10 mouse cellular contexts compared by ENCODE assay signal in the genomic region with DNA sequence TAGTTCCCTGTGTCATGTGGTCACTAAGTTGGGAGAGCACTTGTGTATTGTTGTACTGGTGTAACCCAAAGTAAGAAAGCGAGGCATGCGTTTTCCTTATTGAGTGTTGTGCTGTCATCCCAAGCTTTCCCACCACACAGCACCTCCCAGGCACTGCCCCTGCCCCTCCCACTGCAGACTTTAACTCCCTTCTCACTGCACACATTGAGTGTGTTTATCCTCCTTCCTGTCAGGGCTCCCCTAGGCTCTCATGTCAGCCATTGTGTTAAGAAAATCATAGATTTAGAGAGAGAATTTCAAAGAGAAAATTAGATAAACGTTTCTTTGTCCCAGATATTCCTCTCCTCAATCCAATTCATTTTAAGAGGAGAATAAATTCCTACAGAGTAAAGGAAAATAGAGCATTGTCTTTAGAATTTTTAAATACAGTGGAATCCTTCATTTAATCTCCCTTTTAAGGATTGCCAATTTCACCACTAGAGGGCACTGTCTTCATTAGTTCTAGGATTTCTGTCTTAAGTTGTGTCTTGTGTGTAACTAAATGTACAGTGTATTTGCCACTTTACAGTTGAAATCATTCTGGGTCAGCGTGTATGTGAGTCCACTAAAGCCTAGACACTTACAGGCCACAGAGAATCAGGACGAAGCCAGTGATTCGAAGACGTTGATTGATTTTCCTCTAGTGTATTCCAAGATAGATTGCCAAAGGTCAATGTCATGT. TPM values are rescaled to one million over a fixed set of nuclear protein-coding genes. Genes with fewer than 3 reads are reported as not detected.
DNase-seq lines count a peak whose midpoint lies in the region; ATAC-seq lines count a peak whose summit lies in the region.
"Had no signal": no experiment of that assay in that cellular context is flagged by ENCODE, and none has a peak within 500 bp of the region (broad histone marks: within the 10 kb centered on the region; RNA-seq: fewer than 3 reads in every experiment).

No protein-coding gene starts in this region.

- ATAC-seq in inflammation-experienced regulatory T-cells, adult 6 months: no peak

- DNase-seq in adrenal gland, postnatal 10 days: peak; percentile 32
- no peak for DNase-seq in adrenal gland, postnatal 25 days
- peak; percentile 79 for DNase-seq in layer of hippocampus, adult 9-10 months (ENCODE audit: low spot score)
- no peak for DNase-seq in layer of hippocampus, adult 9-11 months
- peak; percentile 88 for DNase-seq in brain, adult 2 months (ENCODE audit: low read depth, low spot score)
- DNase-seq in kidney, postnatal 14 days: peak; percentile 47
- peak; percentile 2 for DNase-seq in testis, postnatal 14 days (ENCODE audit: low spot score)

RNA-seq across cellular contexts. Expression of a gene that starts 16.7 kb away (rescaled TPM):
- 1 to 10 TPM; 3.2 to 7.6 TPM for total RNA-seq in adrenal gland, postnatal 10 days (2021)
- 4.9 and 5.0 TPM in 2 replicates for total RNA-seq in adrenal gland, postnatal 25 days (2021)
- 10 to 100 TPM in 1 of 3 experiments, 1 to 10 TPM in 2; 6.2 to 16.6 (median 8.1) TPM for polyA plus RNA-seq in inflammation-experienced regulatory T-cells, adult 6 months (2017; shearing (Covaris generic))

RNA-seq across cellular contexts. Expression of a gene that starts 20.0 kb away (rescaled TPM):
- not detected for total RNA-seq in adrenal gland, postnatal 10 days (2021)
- 1.9 TPM in 1 of 2 replicates, not detected in the other for total RNA-seq in adrenal gland, postnatal 25 days (2021)
- polyA plus RNA-seq in inflammation-experienced regulatory T-cells, adult 6 months (2017; shearing (Covaris generic)): 1 to 10 TPM in 2 of 3 experiments, not detected in 1; 4.9 to 5.1 TPM
- polyA plus RNA-seq: C2C12, macrophage had no signal

RNA-seq across cellular contexts. Expression of a gene that starts 26.2 kb away (rescaled TPM):
- total RNA-seq in adrenal gland, postnatal 10 days (2021): 10 to 100 TPM; 18.2 to 22.5 TPM
- 17.9 and 18.3 TPM in 2 replicates for total RNA-seq in adrenal gland, postnatal 25 days (2021)
- polyA plus RNA-seq in inflammation-experienced regulatory T-cells, adult 6 months (2017; shearing (Covaris generic)): 10 to 100 TPM in 2 of 3 experiments, 1 to 10 TPM in 1; 5.9 to 20.1 (median 14.8) TPM

RNA-seq across cellular contexts. Expression of a gene that starts 40.2 kb away (rescaled TPM):
- total RNA-seq in adrenal gland, postnatal 10 days (2021): 10 to 100 TPM; 68.0 to 74.5 TPM
- total RNA-seq in adrenal gland, postnatal 25 days (2021): 65.3 and 87.6 TPM in 2 replicates
- polyA plus RNA-seq in inflammation-experienced regulatory T-cells, adult 6 months (2017; shearing (Covaris generic)): 10 to 100 TPM; 60.1 to 83.1 (median 71.9) TPM

Comparison
In these comparisons a context has a peak if more than half of its experiments do, and no peak if none do; other contexts are left out.
1. DNase-seq: peak in adrenal gland, postnatal 10 days (single experiment), layer of hippocampus, adult 9-10 months (single experiment), brain, adult 2 months (single experiment), kidney, postnatal 14 days (single experiment) and testis, postnatal 14 days (single experiment); none in adrenal gland, postnatal 25 days (single experiment) and layer of hippocampus, adult 9-11 months (single experiment).